Mouse (Mus musculus): ENCODE results near the gene Pa2g4.
A peak's percentile ranks its signal among the peaks of the same experiment; 100 is the strongest.

The Pa2g4 gene

DNA sequence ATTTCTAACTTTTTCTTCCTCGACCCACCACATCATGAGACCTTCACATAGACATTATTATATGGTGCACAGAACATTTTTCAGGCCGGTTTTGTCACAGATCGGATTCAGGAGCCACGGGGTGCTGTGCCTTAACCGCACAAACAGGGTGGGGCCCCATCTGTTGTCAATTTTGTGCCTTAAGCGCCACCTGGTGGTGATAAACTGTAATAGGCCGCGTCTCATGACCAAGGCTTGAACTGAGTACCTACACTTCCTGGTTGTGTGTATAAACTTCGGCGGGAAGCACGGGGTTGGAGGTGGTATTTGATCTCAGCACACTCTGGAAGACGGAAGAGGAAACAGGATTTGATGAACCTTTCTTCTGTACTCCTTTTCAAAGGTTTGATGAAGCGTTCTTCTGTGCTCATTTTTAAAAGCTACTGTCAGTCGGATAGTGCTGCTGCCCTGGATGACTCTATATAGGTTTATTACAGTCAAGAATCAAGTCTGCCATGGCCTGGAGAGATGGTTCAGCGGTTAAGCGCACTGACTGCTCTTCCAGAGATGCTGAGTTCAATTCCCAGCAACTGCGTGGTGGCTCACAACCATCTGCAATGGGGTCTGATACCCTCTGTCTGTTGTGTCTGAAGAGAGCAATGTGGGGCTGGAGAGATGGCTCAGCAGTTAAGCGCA, 29.4 kb downstream of the Pa2g4 start:
- peak; percentile 97 for DNase-seq (ENCODE audit: low read depth)

- no peak for DNase-seq (ENCODE audit: low read depth)
Measured at GRCm38 (mm10) chr10:128535624-128536265, 30.0 kb downstream of the Pa2g4 start.

DNA sequence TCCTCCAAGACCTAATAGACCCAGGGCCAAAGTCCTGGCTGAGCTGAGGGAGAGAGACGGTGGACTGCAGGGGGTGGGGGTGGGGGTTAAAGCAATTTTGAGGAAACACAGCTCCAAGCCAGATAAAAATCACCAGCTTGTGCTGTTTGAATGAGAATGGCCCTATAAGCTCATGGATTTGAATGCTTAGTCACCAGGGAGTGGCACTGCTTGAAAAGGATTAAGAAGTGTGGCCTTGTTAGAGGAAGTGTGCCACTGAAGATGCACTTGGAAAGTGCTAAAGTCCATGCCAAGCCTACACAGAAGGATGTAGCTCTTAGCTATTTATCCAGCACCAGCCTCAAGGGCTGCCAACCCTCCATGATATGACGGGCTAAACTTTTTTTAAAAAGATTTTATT, 30.6 kb downstream of the Pa2g4 start:
- DNase-seq (ENCODE audit: low read depth) = no peak

GRCm38 (mm10) chr10:128526366-128527356, 39.1 kb downstream of the Pa2g4 start:
- DNase-seq (ENCODE audit: low read depth) = no peak

- peak; percentile 96 for DNase-seq (ENCODE audit: low read depth)
Measured at GRCm38 (mm10) chr10:128525671-128526308, 40.0 kb downstream of the Pa2g4 start, which contains the start of gene Esyt1. Gene Esyt1, minus strand, starts transcription at chr10:128525871.

DNA sequence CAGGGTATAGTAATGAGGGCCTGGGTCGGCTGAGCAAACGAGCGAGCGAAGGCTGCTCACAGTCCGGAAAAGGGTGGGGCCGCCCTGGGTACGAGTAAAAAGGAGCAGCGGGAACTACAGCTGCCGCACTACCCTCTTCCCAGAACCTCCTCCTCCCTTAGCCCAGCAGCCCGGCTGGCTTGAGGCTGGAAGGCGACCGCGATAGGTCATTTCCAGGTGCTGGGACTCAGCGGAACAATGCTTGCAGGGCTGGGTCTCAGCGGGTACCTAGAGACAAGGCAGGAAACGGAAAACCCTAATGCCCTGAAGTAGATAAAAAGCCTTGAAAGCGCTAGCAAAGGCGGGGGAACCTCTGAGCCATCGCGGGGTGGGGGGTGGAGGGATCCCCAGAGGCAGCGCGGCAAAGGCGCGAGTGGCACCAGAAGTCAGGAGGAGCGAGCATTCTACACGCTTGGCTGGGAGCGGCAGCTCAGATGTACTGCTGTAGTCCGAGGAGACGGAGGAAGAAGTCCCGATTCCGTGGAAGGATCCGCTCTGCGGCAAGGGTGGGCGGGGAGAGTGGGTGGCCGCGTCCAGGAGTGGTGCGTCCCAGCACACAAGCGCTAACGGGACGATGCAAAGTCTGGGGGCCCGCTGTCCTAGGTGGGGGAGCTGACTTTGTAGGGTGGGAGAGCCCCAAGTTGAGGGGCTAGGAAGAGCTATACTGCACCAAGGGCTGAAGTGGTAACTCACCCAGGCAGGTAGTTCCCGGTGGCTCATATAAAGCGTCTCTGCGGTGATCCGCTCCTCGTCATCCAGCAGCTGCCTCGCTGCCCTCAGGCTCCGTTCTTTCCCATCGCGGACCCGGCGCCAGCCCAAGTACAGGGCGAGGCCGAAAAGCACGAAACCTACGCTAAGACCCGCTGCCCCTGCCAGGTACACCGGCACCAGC, 40.8 kb downstream of the Pa2g4 start:
- DNase-seq (ENCODE audit: low read depth) = peak; percentile 87

GRCm38 (mm10) chr10:128524111-128524731, 41.6 kb downstream of the Pa2g4 start:
- peak; percentile 70 for DNase-seq (ENCODE audit: low read depth)

DNA sequence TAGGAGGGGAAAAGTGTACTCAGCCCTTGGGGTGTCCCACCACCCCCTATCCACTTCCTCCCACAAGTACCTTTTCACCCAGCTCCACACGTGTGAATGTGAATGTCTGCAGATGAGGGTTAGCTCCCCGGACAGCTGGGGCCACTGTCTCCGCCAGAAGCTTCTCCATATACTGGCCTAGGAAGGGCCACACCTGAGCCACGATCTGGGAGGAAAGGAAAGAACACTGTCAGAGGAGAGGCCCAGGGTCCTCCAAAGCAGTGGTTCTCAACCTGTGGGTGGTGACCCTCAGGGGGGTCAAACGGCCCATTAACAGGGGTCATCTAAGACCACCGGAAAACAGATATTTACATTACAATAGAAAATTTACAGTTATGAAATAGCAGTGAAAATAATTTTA, 43.4 kb downstream of the Pa2g4 start:
- no peak for DNase-seq (ENCODE audit: low read depth)

DNA sequence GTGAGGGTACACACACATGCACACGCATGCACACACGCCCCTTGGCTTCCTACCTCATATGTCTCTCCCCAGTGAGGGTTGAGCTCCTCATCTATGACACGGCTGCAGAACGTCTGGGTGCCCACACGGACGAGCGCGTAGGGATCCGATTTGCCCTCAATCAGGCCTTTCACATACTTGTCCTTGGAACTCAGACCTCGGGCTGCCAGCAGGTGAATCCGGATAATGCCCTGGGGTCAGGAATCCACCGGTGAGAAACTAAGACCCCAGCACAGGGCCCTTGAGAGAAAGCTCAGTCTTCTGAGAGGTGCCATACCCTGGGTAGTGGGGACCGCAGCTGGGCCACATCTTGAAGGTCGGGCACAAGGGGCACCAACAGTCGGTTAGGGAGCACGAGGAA, 45.2 kb downstream of the Pa2g4 start:
- DNase-seq (ENCODE audit: low read depth) = no peak

- peak; percentile 62 for DNase-seq (ENCODE audit: low read depth)
Measured at GRCm38 (mm10) chr10:128518833-128519232, 47.0 kb downstream of the Pa2g4 start.

DNA sequence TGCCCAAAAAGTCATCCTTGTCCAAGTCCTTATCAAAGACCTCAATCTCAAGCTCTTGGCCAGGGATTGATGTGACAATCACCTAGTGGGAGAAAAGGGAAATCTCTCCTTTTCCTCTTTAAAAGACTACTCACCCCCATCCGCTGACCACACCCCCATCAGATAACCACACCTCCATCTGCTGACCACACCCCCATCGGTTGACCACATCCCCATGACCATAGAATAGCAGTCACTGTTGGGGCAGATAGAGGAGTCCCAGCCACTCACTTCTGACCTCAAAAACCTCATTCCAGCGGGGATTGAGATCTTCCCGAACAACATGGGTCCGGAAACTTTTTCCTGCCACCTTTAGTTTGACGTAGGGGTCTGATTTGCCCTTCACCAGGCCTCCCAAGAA, 49.1 kb downstream of the Pa2g4 start:
- no peak for DNase-seq (ENCODE audit: low read depth)

GRCm38 (mm10) chr10:128516029-128516428, 49.8 kb downstream of the Pa2g4 start:
- DNase-seq (ENCODE audit: low read depth) = no peak

DNA sequence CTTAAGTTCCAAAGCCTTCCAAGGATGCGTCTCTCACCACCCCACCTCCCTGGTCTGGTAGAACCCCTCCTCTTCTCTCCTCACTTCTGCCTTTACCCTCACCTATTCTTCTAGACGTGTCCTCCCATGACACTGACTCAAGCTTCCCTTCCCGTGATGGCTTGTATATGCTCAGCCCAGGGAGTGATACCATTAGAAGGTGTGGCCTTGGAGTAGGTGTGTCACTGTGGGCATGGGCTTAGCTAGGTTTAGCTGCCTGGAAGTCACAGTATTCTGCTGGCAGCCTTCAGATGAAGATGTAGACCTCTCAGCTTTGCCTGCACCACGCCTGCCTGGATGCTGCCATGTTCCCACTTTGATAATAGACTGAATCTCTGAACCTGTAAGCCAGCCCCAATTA, 50.7 kb downstream of the Pa2g4 start:
- no peak for DNase-seq (ENCODE audit: low read depth)

GRCm38 (mm10) chr10:128511761-128512160, 54.0 kb downstream of the Pa2g4 start:
- no peak for DNase-seq (ENCODE audit: low read depth)

GRCm38 (mm10) chr10:128511189-128511588, 54.6 kb downstream of the Pa2g4 start:
- DNase-seq (ENCODE audit: low read depth) = no peak

DNA sequence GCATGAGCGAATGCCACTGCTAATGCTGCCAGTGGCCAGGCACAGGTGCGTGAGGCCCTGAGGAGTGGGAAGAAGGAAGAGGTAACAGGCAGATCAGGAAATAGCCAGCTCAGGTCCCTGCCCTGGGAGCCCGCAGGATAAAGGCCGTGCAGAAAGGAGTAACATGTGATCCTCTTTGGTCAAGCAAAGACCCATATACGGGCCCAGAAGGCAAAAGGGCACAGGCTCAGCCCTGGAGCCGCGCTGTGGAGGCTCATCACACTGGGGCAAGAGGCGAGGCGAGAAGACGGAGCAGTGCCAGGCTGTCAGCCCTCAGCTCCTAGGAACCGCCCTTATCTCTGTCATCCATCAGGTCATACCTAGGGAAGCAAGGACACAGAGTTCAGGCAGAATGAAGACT, 55.5 kb downstream of the Pa2g4 start:
- DNase-seq (ENCODE audit: low read depth) = no peak

DNA sequence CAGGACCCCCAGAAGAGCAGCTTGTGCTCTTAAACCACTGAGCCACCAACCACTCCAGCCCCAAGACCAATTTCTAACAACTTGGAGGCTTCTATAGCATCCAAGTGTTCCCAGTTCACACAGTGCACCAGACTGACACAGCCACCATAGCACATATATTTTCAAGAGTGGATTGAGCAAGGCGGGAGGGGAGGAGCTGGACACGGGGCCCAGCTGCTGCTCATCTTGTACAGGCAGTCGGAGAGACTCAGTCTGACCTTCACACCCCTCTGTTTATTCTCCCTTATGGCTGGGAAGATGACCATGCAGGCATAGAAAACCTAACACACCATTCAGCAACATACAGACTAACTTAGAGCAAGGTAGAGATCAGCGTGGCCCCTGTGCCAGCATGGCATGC, 56.0 kb downstream of the Pa2g4 start:
- no peak for DNase-seq (ENCODE audit: low read depth)

DNA sequence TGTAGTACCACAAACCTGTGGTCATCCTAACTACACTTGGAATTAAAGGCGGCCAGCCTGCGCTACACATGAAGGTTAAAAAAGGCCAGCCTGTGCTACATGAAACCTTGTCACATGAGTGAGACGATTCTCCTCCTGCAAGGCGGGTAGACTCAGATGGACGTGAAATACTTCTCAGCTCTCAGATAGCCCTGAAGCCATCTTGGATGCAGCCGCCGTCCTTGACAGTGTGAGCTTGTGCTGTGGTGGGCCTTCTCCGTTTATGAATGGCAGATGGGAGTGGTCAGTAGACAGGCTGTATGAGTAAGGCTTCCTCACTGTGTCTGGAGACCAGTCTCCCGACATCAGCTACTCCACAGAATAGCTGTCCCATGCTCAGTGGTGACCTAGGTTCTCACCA, 56.6 kb downstream of the Pa2g4 start:
- DNase-seq (ENCODE audit: low read depth) = no peak

DNA sequence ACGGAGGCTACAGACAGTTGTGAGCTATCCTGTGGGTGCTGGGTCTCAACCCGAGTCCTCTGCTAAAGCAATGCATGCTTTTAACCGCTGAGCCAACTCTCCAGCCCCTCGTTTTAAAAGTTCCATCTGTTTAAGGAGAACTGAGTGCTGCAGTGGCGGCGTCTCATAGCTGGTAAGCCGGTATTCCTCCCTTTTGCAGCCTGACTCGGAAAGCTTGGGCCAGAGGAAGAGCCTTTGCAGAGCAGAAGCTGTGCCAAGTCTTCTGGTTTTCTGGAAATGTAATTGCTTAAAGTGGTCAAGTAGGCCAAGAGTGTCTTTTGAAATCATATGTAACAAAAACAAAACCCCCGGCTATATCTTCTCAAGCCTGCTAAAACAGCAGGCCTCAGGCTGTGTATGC, 57.5 kb downstream of the Pa2g4 start:
- DNase-seq (ENCODE audit: low read depth) = no peak

Measured in naive thymus-derived CD4-positive, alpha-beta T cell, adult 2 months (primary cell).